In genomic region chr6:52174968-52175751, GRCm38 (mm10) we compare ENCODE assay signal across 8 mouse cellular contexts. TPM values are rescaled to one million over a fixed set of nuclear protein-coding genes. Genes with fewer than 3 reads are reported as not detected.
DNase-seq lines count a peak whose midpoint lies in the region; ATAC-seq and TF ChIP-seq lines count a peak whose summit lies in the region.

No protein-coding gene starts in this region.

- peaks cover 22% of the 10 kb centered on the region for H3K4me1 ChIP-seq in testis, adult 2 months (ENCODE audit: control insufficient read depth, insufficient read depth, low read length)
- H3K4me1 ChIP-seq in hindbrain, embryonic 15.5 days (replicated peaks): peaks cover 30% of the 10 kb centered on the region
- peaks cover 8% of the 10 kb centered on the region for H3K4me1 ChIP-seq in liver, embryonic 11.5 days (replicated peaks; ENCODE audit: control insufficient read depth, insufficient read depth, low read length)
- H3K4me1 ChIP-seq in forebrain, embryonic 11.5 days (replicated peaks; ENCODE audit: control insufficient read depth, insufficient read depth, low read length): 0 out of 2 replicates have a peak, but pooled peaks cover 3% of the 10 kb centered on the region

- H3K9me3 ChIP-seq in hindbrain, embryonic 15.5 days: no peaks in the 10 kb centered on the region
- no peaks in the 10 kb centered on the region for H3K9me3 ChIP-seq in liver, embryonic 11.5 days (ENCODE audit: control insufficient read depth, low read length)
- no peaks in the 10 kb centered on the region for H3K9me3 ChIP-seq in forebrain, embryonic 11.5 days (ENCODE audit: control insufficient read depth, low read length)

- DNase-seq in testis, postnatal 14 days (ENCODE audit: low spot score): no peak
- peak; percentile 69 for DNase-seq in liver, embryonic 11.5 days (ENCODE audit: low spot score)
- DNase-seq in cerebellum, adult 11-12 months: no peak
- DNase-seq in cerebellum, postnatal 36 days: no peak
- no peak for DNase-seq in forebrain, embryonic 11.5 days (ENCODE audit: low spot score)

- peak overlapping the region; percentile 40 for H3K4me3 ChIP-seq in testis, adult 2 months (ENCODE audit: control insufficient read depth, low read depth, low read length)
- H3K4me3 ChIP-seq in hindbrain, embryonic 15.5 days: peak overlapping the region; percentile 51
- peak overlapping the region; percentile 46 for H3K4me3 ChIP-seq in liver, embryonic 11.5 days (ENCODE audit: low read depth, low read length)
- H3K4me3 ChIP-seq in forebrain, embryonic 11.5 days (ENCODE audit: low read depth, low read length): no peak overlapping the region

- peak overlapping the region; percentile 97 for H3K4me2 ChIP-seq in hindbrain, embryonic 15.5 days
- peak overlapping the region; percentile 64 for H3K4me2 ChIP-seq in liver, embryonic 11.5 days
- no peak overlapping the region for H3K4me2 ChIP-seq in forebrain, embryonic 11.5 days (ENCODE audit: low read depth, low read length, severe bottlenecking)

- TF ChIP-seq POLR2A in testis, adult 2 months (IDR thresholded peaks at IDR 0.05; ENCODE audit: control insufficient read depth, low read depth, low read length): no peak

- peaks cover 22% of the 10 kb centered on the region for H3K27me3 ChIP-seq in testis, adult 2 months (ENCODE audit: control insufficient read depth, insufficient read depth, low read length)
- H3K27me3 ChIP-seq in hindbrain, embryonic 15.5 days: peaks cover 22% of the 10 kb centered on the region
- peaks cover 99% of the 10 kb centered on the region for H3K27me3 ChIP-seq in liver, embryonic 11.5 days (replicated peaks; ENCODE audit: control insufficient read depth, insufficient read depth, low read length)
- peaks cover 98% of the 10 kb centered on the region for H3K27me3 ChIP-seq in forebrain, embryonic 11.5 days (ENCODE audit: control insufficient read depth, insufficient read depth, low read length)

- ATAC-seq in hindbrain, embryonic 15.5 days (ENCODE audit: low FRiP score, low read depth): no peak
- ATAC-seq in liver, embryonic 11.5 days (replicated peaks; ENCODE audit: low FRiP score): no peak
- no peak for ATAC-seq in activated CD4-positive, CD25-positive, alpha-beta regulatory T cell, adult 4 months
- ATAC-seq in forebrain, embryonic 11.5 days (replicated peaks; ENCODE audit: low FRiP score): no peak

- WGBS in hindbrain, embryonic 15.5 days: 1% methylated on average over 41 of the region's 41 CpGs
- 1% methylated on average over 41 of the region's 41 CpGs for WGBS in liver, embryonic 11.5 days
- WGBS in forebrain, embryonic 11.5 days: under 1% methylated on average over 41 of the region's 41 CpGs

- no peak overlapping the region for H3K27ac ChIP-seq in testis, adult 2 months (ENCODE audit: control insufficient read depth, insufficient read depth, low read depth, low read length)
- H3K27ac ChIP-seq in hindbrain, embryonic 15.5 days (replicated peaks): peak overlapping the region; percentile 92
- H3K27ac ChIP-seq in liver, embryonic 11.5 days (ENCODE audit: low read depth, low read length): peak overlapping the region; percentile 84
- H3K27ac ChIP-seq in forebrain, embryonic 11.5 days (ENCODE audit: low read depth, low read length): no peak overlapping the region

- peak overlapping the region; percentile 64 for H3K9ac ChIP-seq in hindbrain, embryonic 15.5 days
- H3K9ac ChIP-seq in liver, embryonic 11.5 days (ENCODE audit: low read depth, low read length): peak overlapping the region; percentile 68
- H3K9ac ChIP-seq in forebrain, embryonic 11.5 days (ENCODE audit: low read length): no peak overlapping the region

- no peak for TF ChIP-seq CTCF in testis, adult 2 months (IDR thresholded peaks at IDR 0.05; ENCODE audit: control insufficient read depth, insufficient read depth, insufficient replicate concordance, low read depth, low read length)

- no peaks in the 10 kb centered on the region for H3K36me3 ChIP-seq in testis, adult 2 months (ENCODE audit: control insufficient read depth, insufficient read depth, low read length)
- no peaks in the 10 kb centered on the region for H3K36me3 ChIP-seq in hindbrain, embryonic 15.5 days
- no peaks in the 10 kb centered on the region for H3K36me3 ChIP-seq in liver, embryonic 11.5 days (ENCODE audit: control insufficient read depth, insufficient read depth, low read length)
- H3K36me3 ChIP-seq in forebrain, embryonic 11.5 days (ENCODE audit: control insufficient read depth, insufficient read depth, low read length): no peaks in the 10 kb centered on the region

RNA-seq across cellular contexts. Expression of gene 5730596B20Rik, which starts 2.1 kb away (rescaled TPM):
- polyA plus RNA-seq in testis, adult 2 months (2012; rRNA removed): not detected in 2 replicates
- polyA plus RNA-seq in hindbrain, embryonic 15.5 days (2015; fragmentation: Nextera tagmentation; extraction: Ambion mirVana): 4.0 and 4.3 TPM in 2 replicates
- 0.60 and 1.0 TPM in 2 replicates for polyA plus RNA-seq in liver, embryonic 11.5 days (2014; fragmentation: Nextera tagmentation; extraction: Ambion mirVana)
- not detected for polyA plus RNA-seq in activated CD4-positive, CD25-positive, alpha-beta regulatory T cell, adult 4 months (2017; shearing (Covaris generic))
- polyA plus RNA-seq in forebrain, embryonic 11.5 days (2014; fragmentation: Nextera tagmentation; extraction: Ambion mirVana): not detected in 2 replicates

RNA-seq across cellular contexts. Expression of gene Hoxa2, which starts 10.5 kb away (rescaled TPM):
- polyA plus RNA-seq in testis, adult 2 months (2012; rRNA removed): 0.07 and 0.08 TPM in 2 replicates
- polyA plus RNA-seq in hindbrain, embryonic 15.5 days (2015; fragmentation: Nextera tagmentation; extraction: Ambion mirVana): 22.4 and 26.8 TPM in 2 replicates
- 4.3 and 4.5 TPM in 2 replicates for polyA plus RNA-seq in liver, embryonic 11.5 days (2014; fragmentation: Nextera tagmentation; extraction: Ambion mirVana)
- polyA plus RNA-seq in activated CD4-positive, CD25-positive, alpha-beta regulatory T cell, adult 4 months (2017; shearing (Covaris generic)): not detected
- polyA plus RNA-seq in forebrain, embryonic 11.5 days (2014; fragmentation: Nextera tagmentation; extraction: Ambion mirVana): not detected in 2 replicates

RNA-seq across cellular contexts. Expression of gene Hoxa4, which starts 16.4 kb away (rescaled TPM):
- 61.2 and 65.3 TPM in 2 replicates for polyA plus RNA-seq in testis, adult 2 months (2012; rRNA removed)
- polyA plus RNA-seq in hindbrain, embryonic 15.5 days (2015; fragmentation: Nextera tagmentation; extraction: Ambion mirVana): 10.6 and 12.2 TPM in 2 replicates
- polyA plus RNA-seq in liver, embryonic 11.5 days (2014; fragmentation: Nextera tagmentation; extraction: Ambion mirVana): 2.3 and 3.1 TPM in 2 replicates
- not detected for polyA plus RNA-seq in activated CD4-positive, CD25-positive, alpha-beta regulatory T cell, adult 4 months (2017; shearing (Covaris generic))
- not detected in 2 replicates for polyA plus RNA-seq in forebrain, embryonic 11.5 days (2014; fragmentation: Nextera tagmentation; extraction: Ambion mirVana)

RNA-seq across cellular contexts. Expression of gene Hoxa1, which starts 17.0 kb away (rescaled TPM):
- polyA plus RNA-seq in testis, adult 2 months (2012; rRNA removed): 0.07 and 0.14 TPM in 2 replicates
- 1.3 and 1.8 TPM in 2 replicates for polyA plus RNA-seq in hindbrain, embryonic 15.5 days (2015; fragmentation: Nextera tagmentation; extraction: Ambion mirVana)
- 2.6 and 3.2 TPM in 2 replicates for polyA plus RNA-seq in liver, embryonic 11.5 days (2014; fragmentation: Nextera tagmentation; extraction: Ambion mirVana)
- polyA plus RNA-seq in activated CD4-positive, CD25-positive, alpha-beta regulatory T cell, adult 4 months (2017; shearing (Covaris generic)): not detected
- polyA plus RNA-seq in forebrain, embryonic 11.5 days (2014; fragmentation: Nextera tagmentation; extraction: Ambion mirVana): 0.43 TPM in 1 of 2 replicates, not detected in the other

RNA-seq across cellular contexts. Expression of gene Hoxa5, which starts 29.2 kb away (rescaled TPM):
- 0.06 and 0.08 TPM in 2 replicates for polyA plus RNA-seq in testis, adult 2 months (2012; rRNA removed)
- polyA plus RNA-seq in hindbrain, embryonic 15.5 days (2015; fragmentation: Nextera tagmentation; extraction: Ambion mirVana): 105 and 115 TPM in 2 replicates
- 8.0 and 9.7 TPM in 2 replicates for polyA plus RNA-seq in liver, embryonic 11.5 days (2014; fragmentation: Nextera tagmentation; extraction: Ambion mirVana)
- polyA plus RNA-seq in activated CD4-positive, CD25-positive, alpha-beta regulatory T cell, adult 4 months (2017; shearing (Covaris generic)): not detected
- polyA plus RNA-seq in forebrain, embryonic 11.5 days (2014; fragmentation: Nextera tagmentation; extraction: Ambion mirVana): not detected in 2 replicates

Comparison
In these comparisons a context has a peak if more than half of its experiments do, and no peak if none do; other contexts are left out.
1. H3K27ac ChIP-seq: peak in hindbrain, embryonic 15.5 days (single experiment) and liver, embryonic 11.5 days (single experiment); none in testis, adult 2 months (single experiment) and forebrain, embryonic 11.5 days (single experiment).